Mouse (Mus musculus) CH12.LX (cell line): ENCODE measurements around the gene Mrs2.

Experiments used
- BHLHE40 ChIP-seq: IDR thresholded peaks from 2 replicates; pipeline ENCODE4 v1.6.1; 2011; ENCODE audit warnings: mild to moderate bottlenecking, low read depth, low read length, improper control_type of control experiment
- CHD2 ChIP-seq: IDR thresholded peaks from 2 replicates; pipeline ENCODE4 v1.6.1; 2011; ENCODE audit warnings: low read length, improper control_type of control experiment
- CTCF ChIP-seq, 2 experiments: IDR thresholded peaks in 1 of 2; conservative IDR thresholded peaks in 1 of 2; 2 replicates each; pipeline ENCODE4 v1.5.1; 2011 to 2012; ENCODE audit warnings: low read depth in 2 of 2, low read length in 2 of 2, improper control_type of control experiment in 1 of 2, inconsistent platforms in 1 of 2, mild to moderate bottlenecking in 1 of 2, moderate library complexity in 1 of 2
- EP300 ChIP-seq: IDR thresholded peaks from 2 replicates; pipeline ENCODE4 v1.6.1; 2011; ENCODE audit warnings: low read length, improper control_type of control experiment
- KAT2A ChIP-seq: IDR thresholded peaks from 2 replicates; pipeline ENCODE4 v1.6.1; 2012; ENCODE audit warnings: low read length, improper control_type of control experiment, inconsistent platforms; ENCODE audit not compliant: insufficient replicate concordance
- MAFK ChIP-seq: IDR thresholded peaks from 2 replicates; pipeline ENCODE4 v1.6.1; 2011; ENCODE audit warnings: low read length, improper control_type of control experiment; ENCODE audit not compliant: insufficient replicate concordance
- MAX ChIP-seq: IDR thresholded peaks from 2 replicates; pipeline ENCODE4 v1.6.1; 2011; ENCODE audit warnings: low read length, improper control_type of control experiment
- MAZ ChIP-seq: IDR thresholded peaks from 2 replicates; pipeline ENCODE4 v1.6.1; 2012; ENCODE audit warnings: low read depth, mild to moderate bottlenecking, inconsistent platforms, low read length, improper control_type of control experiment, moderate library complexity
- NELFE ChIP-seq: IDR thresholded peaks from 2 replicates; pipeline ENCODE4 v1.6.1; 2011; ENCODE audit warnings: low read depth, low read length, improper control_type of control experiment
- POLR2A ChIP-seq: IDR thresholded peaks from 2 replicates; pipeline ENCODE4 v1.6.1; 2011; ENCODE audit warnings: low read depth, mild to moderate bottlenecking, improper control_type of control experiment, low read length
- TCF12 ChIP-seq: IDR thresholded peaks from 2 replicates; pipeline ENCODE4 v1.6.1; 2014; ENCODE audit warnings: low read depth, mild to moderate bottlenecking, inconsistent platforms, low read length, improper control_type of control experiment
- UBTF ChIP-seq: IDR thresholded peaks from 2 replicates; pipeline ENCODE4 v1.6.1; 2012; ENCODE audit warnings: low read depth, mild to moderate bottlenecking, inconsistent platforms, low read length, improper control_type of control experiment, moderate library complexity
- ZMIZ1 ChIP-seq: IDR thresholded peaks from 2 replicates; pipeline ENCODE4 v1.6.1; 2012; ENCODE audit warnings: low read depth, mild to moderate bottlenecking, inconsistent platforms, low read length, improper control_type of control experiment

DNA sequence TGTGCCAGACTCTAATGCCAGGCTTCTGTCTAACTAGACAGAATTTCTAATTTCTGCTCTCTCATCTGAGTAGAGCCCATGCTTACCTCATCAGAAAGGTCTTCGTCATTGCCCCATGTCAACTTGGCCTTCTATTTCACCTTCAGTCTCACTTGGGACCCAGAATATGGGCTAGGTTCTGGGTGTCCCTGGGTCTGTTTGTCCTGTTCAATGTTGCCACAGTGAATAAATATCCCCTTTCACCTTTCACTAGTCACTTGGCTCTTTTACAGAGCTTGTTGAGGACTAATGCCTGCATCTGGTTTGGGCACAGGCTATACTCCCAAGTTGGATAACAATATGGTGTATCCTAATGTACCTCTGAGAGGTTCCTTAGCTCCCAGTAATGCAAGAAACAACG lies 19.3 kb upstream of the Mrs2 start:
- no peak for TF ChIP-seq EP300
- TF ChIP-seq BHLHE40, result no peak
- TF ChIP-seq CTCF (conservative IDR thresholded peaks at IDR 0.05 in 1 of 2, IDR thresholded peaks at IDR 0.05 in 1 of 2; ENCODE audit: low read depth in 2 of 2, low read length in 2 of 2), result no peak
- no peak for TF ChIP-seq TCF12
- no peak for TF ChIP-seq KAT2A
- TF ChIP-seq UBTF, result no peak
- no peak for TF ChIP-seq MAFK
- no peak for TF ChIP-seq POLR2A
- no peak for TF ChIP-seq ZMIZ1
- TF ChIP-seq MAZ, result no peak
- TF ChIP-seq CHD2, result no peak
- TF ChIP-seq MAX, result no peak
- TF ChIP-seq NELFE, result no peak
